Mouse (Mus musculus): ENCODE data around the gene Gfod1. TPM values are rescaled to one million over a fixed set of nuclear protein-coding genes. Genes with fewer than 3 reads are reported as not detected.

The Gfod1 gene
- total RNA-seq, 2 experiments from 2014 or later, result 108 to 112 TPM

DNA sequence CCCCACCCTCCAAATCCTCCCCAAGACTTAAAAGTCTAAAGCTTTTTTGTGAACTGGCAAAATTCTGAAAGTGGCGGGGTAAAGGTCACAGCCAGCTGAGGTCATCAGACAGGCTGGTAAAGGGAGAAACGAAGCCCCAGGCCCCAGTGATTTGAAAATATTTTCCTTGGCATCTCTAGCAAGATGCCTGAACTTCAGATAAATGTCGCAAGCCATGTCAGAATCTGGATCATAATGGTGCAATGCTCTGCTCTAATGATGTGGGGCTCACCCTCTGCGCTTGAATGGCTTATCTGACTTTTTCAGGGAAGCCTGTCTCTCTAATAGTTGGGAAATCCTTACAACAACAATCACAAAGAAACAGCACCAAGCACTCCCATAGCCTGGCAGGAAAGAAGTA lies 70.6 kb downstream of the Gfod1 start:
- DNase-seq (ENCODE audit: low spot score in 2 of 2), result no peak

DNA sequence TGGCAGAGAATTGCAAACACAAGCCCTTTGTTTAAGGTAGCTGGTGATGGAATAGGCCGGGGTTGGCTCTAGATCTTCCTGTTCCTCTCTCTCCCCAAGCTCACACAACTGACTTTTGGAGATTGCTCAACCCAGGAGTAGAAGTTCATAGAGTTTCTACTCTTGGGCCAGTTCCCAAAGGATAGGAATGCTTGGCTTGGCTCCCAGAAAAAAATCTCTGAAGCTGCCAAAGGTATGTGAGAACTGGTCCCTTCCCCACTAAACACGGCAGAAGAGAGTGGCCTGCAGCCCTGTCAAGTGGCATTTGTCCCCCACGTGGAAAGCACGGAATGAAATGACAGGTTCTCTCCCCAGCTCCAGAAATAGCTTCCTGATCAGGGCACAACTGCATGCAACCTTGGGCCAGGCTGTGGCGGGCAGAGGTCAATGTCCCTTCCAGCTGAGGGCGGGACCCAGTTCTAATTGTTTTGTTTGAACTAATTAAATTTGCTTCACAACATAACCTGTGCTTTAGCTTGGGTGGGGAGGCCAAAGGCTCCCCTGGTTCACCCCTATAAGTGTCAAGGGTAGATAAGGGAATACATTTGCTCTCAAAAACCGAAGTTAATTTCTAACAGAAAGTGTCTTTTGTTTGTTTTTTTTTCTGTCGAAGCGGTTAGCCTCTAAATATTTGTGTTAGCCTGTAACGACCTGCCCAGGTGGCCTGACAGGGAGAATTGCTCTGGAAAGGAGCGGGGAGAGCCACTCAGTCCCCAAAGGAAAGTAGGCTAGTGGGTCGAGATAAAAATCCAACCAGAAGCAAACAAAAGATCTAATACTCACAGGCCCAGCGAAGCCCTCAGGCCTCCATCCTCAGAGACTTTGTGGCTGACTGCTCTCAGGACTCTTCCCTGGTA lies 71.8 kb downstream of the Gfod1 start:
- peak in 1 of 2 experiments; percentile 54 for DNase-seq (ENCODE audit: low spot score in 2 of 2)

DNA sequence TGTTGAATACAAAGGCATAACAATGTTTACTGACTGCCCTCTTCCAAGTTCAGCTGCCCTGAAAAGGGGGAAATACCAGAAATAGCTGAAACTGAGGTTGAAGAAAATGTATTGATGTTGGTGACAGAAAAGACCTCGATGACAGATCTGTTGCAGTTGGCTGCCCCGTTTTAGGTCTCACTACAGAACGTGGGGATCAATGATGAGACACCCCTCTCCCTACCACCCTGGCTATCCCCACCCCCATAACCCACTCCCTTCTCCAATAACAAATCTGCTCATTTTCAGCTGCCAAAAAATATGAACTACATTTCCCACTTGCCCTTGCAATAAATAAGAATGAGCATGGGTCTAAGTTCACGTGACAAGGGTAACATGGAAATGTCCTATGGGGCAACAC lies 73.1 kb downstream of the Gfod1 start:
- peak in 1 of 2 experiments; percentile 51 for DNase-seq (ENCODE audit: low spot score in 2 of 2)

DNA sequence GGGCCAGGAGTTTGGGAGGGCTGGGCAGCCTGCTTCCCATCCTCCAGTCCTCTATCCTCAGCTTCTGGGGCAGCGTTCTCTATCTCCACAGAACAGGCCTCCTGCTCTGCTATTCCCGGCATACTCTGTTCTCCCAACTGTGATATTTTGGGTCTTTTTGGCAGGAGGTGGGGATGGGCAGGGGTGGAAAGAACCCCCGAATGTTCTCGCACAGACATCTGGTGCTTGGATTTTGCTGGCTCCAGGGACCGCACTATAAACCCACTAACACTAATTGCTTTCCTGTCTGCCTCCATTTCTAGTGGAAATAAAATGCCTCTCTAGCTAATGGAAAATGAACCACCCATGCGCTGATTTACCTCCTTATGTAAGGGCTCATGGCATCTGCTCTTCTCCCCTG lies 73.7 kb downstream of the Gfod1 start:
- DNase-seq (ENCODE audit: low spot score in 2 of 2), result peak; percentile 92 to 95

GRCm38 (mm10) chr13:43229767-43230166 lies 74.2 kb downstream of the Gfod1 start:
- DNase-seq (ENCODE audit: low spot score in 2 of 2), result no peak

DNA sequence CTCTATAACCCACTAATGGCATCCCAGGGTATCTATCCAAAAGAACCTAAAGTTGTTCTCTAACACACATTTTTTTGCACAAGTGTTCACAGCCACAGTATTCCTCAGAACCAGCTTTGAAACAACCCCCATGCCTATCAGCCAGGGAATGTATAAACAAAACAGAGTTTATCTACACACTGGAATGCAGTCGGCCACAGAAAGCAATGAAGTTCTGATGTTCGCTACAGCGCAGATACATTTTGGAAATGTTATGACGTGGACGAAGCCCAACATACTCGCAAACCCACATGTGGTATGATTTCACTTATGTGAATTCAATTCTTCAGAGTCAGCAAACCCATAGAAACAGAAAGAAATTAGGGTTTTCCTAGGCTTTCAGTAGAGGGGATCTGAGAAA lies 75.8 kb downstream of the Gfod1 start:
- no peak for DNase-seq (ENCODE audit: low spot score in 2 of 2)

DNA sequence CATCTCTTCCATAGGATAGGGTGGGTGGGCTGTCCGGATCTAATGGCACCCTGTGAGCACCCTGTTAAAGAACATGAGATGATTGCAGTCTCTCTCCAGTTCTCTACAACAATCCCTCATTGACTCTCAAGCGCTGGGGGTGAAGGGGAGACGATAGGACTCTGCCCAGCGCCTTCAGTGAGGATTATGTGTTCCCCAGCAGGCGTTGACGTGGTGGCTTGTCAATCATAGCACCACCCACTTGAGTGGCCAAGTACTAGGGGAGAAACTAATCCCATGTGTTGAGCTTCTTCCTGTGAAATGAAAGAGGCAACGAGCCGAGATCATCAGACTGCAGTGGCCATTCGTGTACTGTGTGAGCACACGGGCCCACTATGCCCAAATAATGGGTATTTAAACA lies 77.9 kb downstream of the Gfod1 start:
- no peak for DNase-seq (ENCODE audit: low spot score in 2 of 2)

- DNase-seq (ENCODE audit: low spot score in 2 of 2), result no peak
Measured at GRCm38 (mm10) chr13:43225161-43225560, 78.8 kb downstream of the Gfod1 start.

GRCm38 (mm10) chr13:43222084-43222483 lies 81.9 kb downstream of the Gfod1 start:
- no peak for DNase-seq (ENCODE audit: low spot score in 2 of 2)

DNA sequence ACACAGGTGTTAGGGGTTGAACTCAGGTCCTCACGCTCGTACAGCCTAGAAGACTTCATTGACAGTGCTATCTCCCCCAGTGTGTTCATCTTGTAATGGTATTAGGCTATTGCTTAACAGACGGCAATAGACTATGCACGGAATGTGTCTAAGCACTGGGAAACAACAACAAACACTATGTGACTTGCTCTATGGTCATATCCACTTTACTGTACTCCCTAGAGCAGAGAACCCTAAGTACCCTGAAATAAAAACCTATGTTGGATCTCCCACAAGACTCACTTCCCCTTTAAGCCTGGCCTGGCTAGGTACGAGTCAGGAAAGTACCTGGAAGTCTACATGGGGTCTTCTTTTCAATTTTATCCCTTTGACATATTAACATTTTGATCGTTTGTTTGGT lies 82.7 kb downstream of the Gfod1 start:
- DNase-seq (ENCODE audit: low spot score in 2 of 2), result no peak

GRCm38 (mm10) chr13:43220635-43221034 lies 83.3 kb downstream of the Gfod1 start:
- no peak for DNase-seq (ENCODE audit: low spot score in 2 of 2)

DNA sequence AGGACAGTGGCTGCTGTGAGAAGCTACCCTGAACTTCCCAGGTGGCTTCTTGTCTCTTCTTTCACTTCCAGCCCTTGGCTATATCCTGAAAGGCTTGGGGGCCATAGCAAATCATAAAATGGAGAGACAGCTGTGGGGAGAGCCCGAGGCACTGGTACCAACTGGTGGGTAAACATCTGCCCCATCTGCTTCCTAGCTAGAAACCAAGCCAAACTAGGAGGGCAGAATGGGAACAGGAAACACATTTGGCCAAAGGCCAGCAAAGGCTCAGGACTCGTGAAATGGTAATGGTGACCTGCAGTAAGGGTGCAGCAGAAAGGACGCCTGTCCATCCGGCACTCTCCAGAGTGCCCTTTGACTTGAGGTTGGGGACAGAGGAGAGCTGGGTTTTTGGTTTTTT lies 85.2 kb downstream of the Gfod1 start:
- no peak for DNase-seq (ENCODE audit: low spot score in 2 of 2)

DNA sequence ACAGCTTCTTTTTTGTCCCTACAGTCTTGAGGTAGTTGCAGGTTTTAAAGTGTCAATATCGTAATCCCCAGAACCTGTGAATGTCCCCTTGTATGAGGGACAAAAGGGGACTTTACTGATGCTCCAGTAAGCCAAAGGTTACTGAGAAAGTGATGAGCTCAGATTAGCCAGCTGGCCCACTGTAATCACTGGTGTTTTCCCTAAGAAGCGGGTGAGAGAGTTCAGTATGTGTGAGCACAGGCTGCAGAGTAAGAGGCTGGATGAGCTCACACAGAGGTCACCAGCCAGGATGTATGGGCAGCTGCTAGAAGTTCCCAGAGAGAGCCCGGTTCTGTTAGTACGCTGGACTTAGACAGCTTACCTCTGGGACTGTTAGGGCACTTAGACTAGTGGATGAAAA lies 85.7 kb downstream of the Gfod1 start:
- DNase-seq (ENCODE audit: low spot score in 2 of 2), result no peak

- DNase-seq (ENCODE audit: low spot score in 2 of 2), result no peak
Measured at GRCm38 (mm10) chr13:43217686-43218085, 86.3 kb downstream of the Gfod1 start.

- no peak for DNase-seq (ENCODE audit: low spot score in 2 of 2)
Measured at GRCm38 (mm10) chr13:43217059-43217458, 86.9 kb downstream of the Gfod1 start.

DNA sequence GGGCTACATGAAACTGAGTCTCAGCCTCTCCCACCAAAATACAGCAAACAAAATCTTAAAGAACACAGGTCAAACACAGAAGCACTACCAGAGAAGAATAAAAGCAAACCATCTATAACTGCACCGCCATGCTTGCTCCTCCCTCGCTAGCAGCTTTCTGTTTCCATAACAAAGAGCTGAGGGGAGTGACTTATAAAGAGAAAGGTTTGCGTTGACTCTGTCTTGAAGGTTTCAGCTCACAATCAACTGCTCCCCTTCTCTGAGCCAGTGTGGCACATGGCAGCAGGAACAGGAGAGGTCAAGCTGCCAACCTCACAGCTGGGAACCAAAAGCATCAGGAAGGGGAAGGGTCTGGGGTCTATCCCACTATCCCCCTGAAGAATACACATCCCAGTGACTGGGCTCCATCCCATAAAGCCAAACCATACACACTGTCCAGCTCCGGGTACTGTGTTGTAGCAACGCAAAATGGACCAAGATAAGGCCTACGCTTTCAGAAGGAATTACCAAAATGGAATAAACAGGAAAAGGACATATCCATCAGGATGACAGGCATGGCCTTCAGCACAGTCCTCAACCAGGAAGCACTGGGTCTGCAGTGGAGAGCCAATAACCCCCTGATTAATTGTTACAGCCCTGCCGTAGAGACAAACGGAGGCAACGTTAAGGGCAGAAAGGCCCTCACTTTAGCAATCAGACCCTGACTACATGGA lies 87.8 kb downstream of the Gfod1 start:
- DNase-seq (ENCODE audit: low spot score in 2 of 2), result no peak

DNA sequence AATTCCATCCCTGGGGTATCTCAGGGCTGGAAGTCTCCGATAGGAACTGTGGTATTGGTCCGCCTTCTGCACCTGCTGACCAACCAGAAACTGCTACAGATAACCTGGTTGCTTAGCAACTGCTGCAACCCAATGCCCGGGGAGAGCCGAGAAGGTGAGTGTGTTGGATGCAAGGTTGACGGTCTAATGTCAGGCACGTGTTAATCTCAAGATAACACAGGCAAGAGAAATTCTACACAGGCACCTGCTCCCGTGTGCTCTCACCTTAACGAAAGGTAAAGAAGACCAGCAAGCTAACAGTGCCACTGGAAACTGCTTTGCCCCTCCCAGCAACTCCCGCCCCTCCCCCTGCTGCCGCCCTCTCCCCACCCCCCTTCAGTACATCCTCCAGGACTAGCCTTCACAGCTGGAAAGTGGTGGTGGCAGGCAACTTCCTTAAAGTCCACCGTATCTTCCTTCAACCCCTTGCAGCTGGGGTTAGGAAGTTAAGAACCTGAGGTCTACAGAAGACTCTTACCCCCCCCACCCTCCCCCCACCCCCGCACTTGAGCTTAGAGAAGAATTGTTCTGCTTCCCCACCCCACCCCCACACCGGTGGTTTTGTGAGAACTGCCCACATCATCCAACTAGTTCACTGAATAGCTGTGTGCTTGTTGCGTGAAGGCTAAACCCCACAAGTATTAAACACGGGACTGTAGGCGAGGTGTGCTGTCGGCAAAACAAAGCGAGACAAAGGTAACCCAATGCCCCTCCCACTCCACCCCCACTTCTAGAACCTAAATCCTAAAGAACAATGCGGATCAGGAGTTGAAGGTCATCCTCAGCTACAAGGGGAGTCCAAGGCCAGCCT lies 88.6 kb downstream of the Gfod1 start:
- DNase-seq (ENCODE audit: low spot score in 2 of 2), result no peak

- no peak for DNase-seq (ENCODE audit: low spot score in 2 of 2)
Measured at GRCm38 (mm10) chr13:43212338-43212737, 91.6 kb downstream of the Gfod1 start.

GRCm38 (mm10) chr13:43210956-43211355 lies 93.0 kb downstream of the Gfod1 start:
- no peak for DNase-seq (ENCODE audit: low spot score in 2 of 2)

GRCm38 (mm10) chr13:43209560-43209959 lies 94.4 kb downstream of the Gfod1 start:
- no peak for DNase-seq (ENCODE audit: low spot score in 2 of 2)

- DNase-seq (ENCODE audit: low spot score in 2 of 2), result no peak
Measured at GRCm38 (mm10) chr13:43208914-43209439, 95.0 kb downstream of the Gfod1 start.

All from layer of hippocampus, adult 18-20 months (tissue).